Mouse (Mus musculus) ES-E14 (cell line): ENCODE results near the gene Odf3l1. TPM values are rescaled to one million over a fixed set of nuclear protein-coding genes. Genes with fewer than 3 reads are reported as not detected.

Experiments used
- DNase-seq: peaks from one replicate; pipeline ENCODE4 v3.0.0-alpha.2; 2013; ENCODE audit warnings: low read depth, low spot score
- H3K27ac ChIP-seq: 2 replicates; pipeline ENCODE4 v1.5.1; 2012; ENCODE audit warnings: low read depth, mild to moderate bottlenecking, low read length, moderate library complexity, mixed read lengths; ENCODE audit not compliant: poor library complexity, insufficient read depth, severe bottlenecking
- H3K36me3 ChIP-seq: 2 replicates; pipeline ENCODE4 v1.6.1; 2012; ENCODE audit warnings: mild to moderate bottlenecking, low read length, moderate library complexity, mixed read lengths; ENCODE audit not compliant: control insufficient read depth, poor library complexity, insufficient read depth, severe bottlenecking
- H3K4me1 ChIP-seq, 2 experiments: fragments of 150-350 bp in 1 of 2; sonication (generic) in 1 of 2; 2 replicates each; pipeline ENCODE4 v1.6.1; 2012; ENCODE audit warnings: low read length in 2 of 2, mild to moderate bottlenecking in 1 of 2, mixed read lengths in 1 of 2; ENCODE audit not compliant: control insufficient read depth in 2 of 2, insufficient read depth in 2 of 2, poor library complexity in 1 of 2
- H3K4me3 ChIP-seq, 2 experiments: fragments of 150-350 bp in 1 of 2; sonication (generic) in 1 of 2; 2 replicates each; pipeline ENCODE4 v1.5.1; 2012; ENCODE audit warnings: low read length in 2 of 2, low read depth in 1 of 2, mild to moderate bottlenecking in 1 of 2, mixed read lengths in 1 of 2; ENCODE audit not compliant: insufficient read depth in 1 of 2, poor library complexity in 1 of 2, severe bottlenecking in 1 of 2
- H3K9ac ChIP-seq: 2 replicates; pipeline ENCODE4 v1.6.1; 2012; ENCODE audit warnings: low read depth, mild to moderate bottlenecking, low read length, mixed read lengths; ENCODE audit not compliant: poor library complexity, insufficient read depth, severe bottlenecking
- H3K9me3 ChIP-seq: fragments of 150-350 bp; sonication (generic); 2 replicates; pipeline ENCODE4 v1.6.1; 2012; ENCODE audit warnings: low read depth, mild to moderate bottlenecking, low read length; ENCODE audit not compliant: control insufficient read depth, insufficient read depth
- CHD2 ChIP-seq: IDR thresholded peaks from 2 replicates; pipeline ENCODE4 v1.6.1; 2014; ENCODE audit warnings: mild to moderate bottlenecking, low read depth, low read length, inconsistent platforms
- HCFC1 ChIP-seq: IDR thresholded peaks from 2 replicates; pipeline ENCODE4 v1.6.1; 2012; ENCODE audit warnings: low read length, inconsistent platforms, borderline replicate concordance; ENCODE audit not compliant: insufficient read depth
- MAFK ChIP-seq: IDR thresholded peaks from 2 replicates; pipeline ENCODE4 v1.6.1; 2014; ENCODE audit warnings: mild to moderate bottlenecking, low read depth, low read length, inconsistent platforms; ENCODE audit not compliant: insufficient read depth
- ZC3H11A ChIP-seq: IDR thresholded peaks from 2 replicates; pipeline ENCODE4 v1.6.1; 2012; ENCODE audit warnings: low read depth, mild to moderate bottlenecking, inconsistent platforms, low read length, borderline replicate concordance
- ZNF384 ChIP-seq: IDR thresholded peaks from 2 replicates; pipeline ENCODE4 v1.6.1; 2012; ENCODE audit warnings: low read depth, low read length, inconsistent platforms
- in situ Hi-C, 2 experiments: fragments of 600-800 bp; cut with MboI; formaldehyde crosslinking; loops; one replicate each; pipeline ENCODE4 v1.15.1; 2025; ENCODE audit warnings: low sequenced_read_pairs in 2 of 2, inconsistent platforms in 1 of 2; ENCODE audit not compliant: unreplicated experiment in 2 of 2
- total RNA-seq: library from RNA; depleted of rRNA; stranded (reverse); fragments of 300-350 nt; gene quantifications from 2 replicates; pipeline ENCODE4 v1.2.3, GENCODE M21; 2012

The Odf3l1 gene
- total RNA-seq, 1 experiment = not detected

DNA sequence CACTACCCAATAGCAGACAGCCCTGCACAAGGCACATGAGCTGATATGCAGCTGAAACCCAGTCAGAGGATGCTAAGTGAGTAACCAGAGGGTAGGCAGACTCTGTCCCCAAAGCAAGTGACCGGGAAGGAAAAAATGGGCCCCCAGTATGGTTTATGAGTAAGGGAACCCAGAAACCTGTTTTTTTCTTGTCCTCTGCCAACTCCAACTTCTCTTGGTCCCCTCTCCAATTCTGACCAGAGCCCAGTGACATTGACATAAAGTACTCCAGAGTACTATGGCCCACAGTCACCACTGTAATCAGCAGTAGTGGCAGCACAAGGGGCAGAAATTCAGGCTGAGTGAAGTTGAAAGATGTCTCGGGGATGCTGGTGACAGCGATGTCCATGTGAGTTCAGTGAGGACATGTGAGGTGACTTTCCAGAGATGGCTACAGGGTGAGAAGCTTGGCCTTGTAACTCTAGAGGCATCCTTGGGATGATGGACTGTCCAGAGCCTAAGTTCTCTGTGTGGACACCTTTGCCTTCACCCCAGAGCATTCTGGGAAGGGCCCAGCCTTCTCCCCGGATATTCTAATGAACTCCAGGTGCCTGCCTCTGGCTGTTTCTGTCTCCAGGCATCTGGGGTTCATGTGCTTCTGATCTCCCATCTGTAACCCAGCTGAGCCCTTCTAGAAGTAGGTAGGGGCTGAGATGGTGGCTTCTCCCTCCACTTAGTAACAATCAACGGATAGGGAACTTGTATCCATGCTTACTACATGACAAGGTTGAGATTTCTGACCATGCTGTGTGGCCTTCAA lies 7.8 kb upstream of the Odf3l1 start:
- no peak overlapping the region for H3K9ac ChIP-seq
- no peak for DNase-seq
- no peaks in the 10 kb centered on the region for H3K9me3 ChIP-seq
- in situ Hi-C loops = no loop called here
- H3K27ac ChIP-seq = no peak overlapping the region
- H3K4me3 ChIP-seq = no peak overlapping the region
- peaks cover 0 to 12% of the 10 kb centered on the region in 2 experiments; a peak in 2 of 4 replicates for H3K4me1 ChIP-seq
- H3K36me3 ChIP-seq = no peaks in the 10 kb centered on the region
- TF ChIP-seq CHD2 (no peak), ZC3H11A (no peak), HCFC1 (no peak), ZNF384 (no peak), MAFK (no peak)

DNA sequence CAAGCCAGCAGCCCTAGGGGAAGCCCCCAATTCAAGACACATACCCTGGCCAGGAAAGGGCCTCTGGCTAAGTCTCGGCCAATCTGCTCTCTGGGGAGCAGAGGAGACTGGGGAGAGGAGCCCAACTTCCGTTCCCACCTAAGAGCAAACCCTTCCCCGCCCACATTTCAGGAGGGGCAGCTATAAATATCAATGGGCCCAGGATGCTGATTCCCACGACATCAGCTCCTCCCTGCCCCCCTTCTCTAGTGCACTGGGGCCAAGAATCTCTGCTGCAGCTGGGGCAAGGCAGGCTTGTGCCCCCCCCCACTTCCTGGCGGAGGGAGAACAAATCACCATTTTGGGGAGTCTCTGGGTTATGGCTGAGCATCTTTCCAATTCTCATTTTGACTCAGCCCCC lies 6.7 kb upstream of the Odf3l1 start:
- in situ Hi-C loops = no loop called here
- Histone ChIP-seq H3K9ac (no peak overlapping the region), H3K4me3 (no peak overlapping the region), H3K27ac (no peak overlapping the region), H3K4me1 (peaks cover 0 to 14% of the 10 kb centered on the region in 2 experiments; a peak in 3 of 4 replicates), H3K36me3 (no peaks in the 10 kb centered on the region), H3K9me3 (no peaks in the 10 kb centered on the region)
- no peak for DNase-seq
- TF ChIP-seq ZNF384 (no peak), ZC3H11A (no peak), MAFK (no peak), CHD2 (no peak), HCFC1 (no peak)

DNA sequence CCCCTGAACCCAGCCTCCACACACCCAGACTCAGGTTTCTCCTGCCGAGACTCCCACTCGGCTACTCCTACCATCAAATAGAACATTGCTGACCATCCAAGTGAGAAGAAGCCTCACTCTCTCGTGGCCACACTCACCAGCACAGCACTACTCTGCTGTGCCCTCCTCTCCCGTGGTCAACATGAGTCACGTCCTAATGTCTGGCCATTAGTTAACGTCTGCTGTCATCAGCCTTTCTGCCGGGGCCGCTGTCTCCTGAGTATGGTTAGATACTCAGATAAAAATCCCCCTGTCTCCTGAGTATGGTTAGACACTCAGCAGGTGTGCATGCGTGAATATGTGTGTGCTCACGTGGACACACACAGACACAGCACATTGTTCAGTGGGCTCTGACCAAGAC lies 6.3 kb upstream of the Odf3l1 start:
- H3K9me3 ChIP-seq = no peaks in the 10 kb centered on the region
- TF ChIP-seq ZNF384 (no peak), MAFK (no peak), ZC3H11A (no peak), HCFC1 (no peak), CHD2 (no peak)
- no peak overlapping the region for H3K27ac ChIP-seq
- no peaks in the 10 kb centered on the region for H3K36me3 ChIP-seq
- DNase-seq = no peak
- H3K4me1 ChIP-seq = peaks cover 0 to 15% of the 10 kb centered on the region in 2 experiments; a peak in 3 of 4 replicates
- no peak overlapping the region for H3K4me3 ChIP-seq
- in situ Hi-C loops = no loop called here
- no peak overlapping the region for H3K9ac ChIP-seq

DNA sequence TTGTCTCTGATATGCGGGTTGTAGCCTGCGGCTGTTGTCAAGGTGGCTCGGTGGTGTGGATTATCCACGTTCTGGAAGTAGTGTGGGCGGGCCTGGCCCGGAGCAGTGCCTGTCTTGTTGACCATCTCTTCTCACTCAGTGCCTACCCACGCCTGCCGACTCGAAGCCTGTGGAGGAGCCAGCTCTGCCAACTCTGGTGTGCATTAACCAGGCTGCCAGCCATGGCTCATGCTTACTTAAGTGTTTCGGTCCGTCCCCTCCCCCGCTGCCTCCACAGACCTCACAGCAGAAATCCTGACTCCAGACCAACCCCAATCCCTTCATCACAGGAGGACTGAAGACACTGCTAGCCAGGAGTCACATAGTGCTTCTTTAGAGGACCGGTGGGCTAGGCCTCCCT lies 5.1 kb upstream of the Odf3l1 start:
- Histone ChIP-seq H3K9me3 (no peaks in the 10 kb centered on the region), H3K4me3 (no peak overlapping the region), H3K27ac (no peak overlapping the region), H3K36me3 (no peaks in the 10 kb centered on the region), H3K4me1 (peaks cover 2 to 17% of the 10 kb centered on the region in 2 experiments), H3K9ac (no peak overlapping the region)
- DNase-seq = no peak
- in situ Hi-C loops = no loop called here
- TF ChIP-seq CHD2 = no peak

DNA sequence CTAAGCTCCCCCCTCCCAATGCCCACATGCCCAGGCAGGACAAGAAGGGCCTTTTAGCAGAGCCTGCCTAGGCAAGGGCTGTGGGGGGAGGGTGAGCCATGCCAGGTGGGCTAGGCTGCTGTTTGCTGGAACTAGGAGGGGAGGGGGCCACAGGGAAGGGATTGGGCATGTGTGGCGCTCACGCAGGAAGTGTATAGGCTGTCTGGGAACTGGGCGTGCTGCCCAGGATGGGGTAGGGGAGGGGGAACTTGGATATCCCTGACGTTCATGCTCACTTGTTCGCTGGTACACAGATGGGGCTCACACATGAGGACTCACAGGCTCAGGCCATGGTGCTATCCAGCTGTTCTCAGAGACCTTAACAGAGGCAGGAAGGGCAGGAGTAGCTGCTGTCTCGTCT lies 3.8 kb upstream of the Odf3l1 start:
- H3K4me1 ChIP-seq = peaks cover 6 to 21% of the 10 kb centered on the region in 2 experiments
- no peak overlapping the region for H3K27ac ChIP-seq
- H3K4me3 ChIP-seq = no peak overlapping the region

More for the DNA sequence above, 3.8 kb upstream of the Odf3l1 start:
- in situ Hi-C loops = no loop called here
- DNase-seq = no peak
- Histone ChIP-seq H3K36me3 (no peaks in the 10 kb centered on the region), H3K9ac (no peak overlapping the region), H3K9me3 (no peaks in the 10 kb centered on the region)
- TF ChIP-seq ZC3H11A (no peak), HCFC1 (no peak), CHD2 (no peak), ZNF384 (no peak), MAFK (no peak)
